In genomic region chr8:47652737-47653076, GRCm38 (mm10) we compare ENCODE assay signal across 25 mouse cellular contexts. TPM values are rescaled to one million over a fixed set of nuclear protein-coding genes. Genes with fewer than 3 reads are reported as not detected.
DNase-seq lines count a peak whose midpoint lies in the region; ATAC-seq and TF ChIP-seq lines count a peak whose summit lies in the region.
"Had no signal": no experiment of that assay in that cellular context is flagged by ENCODE, and none has a peak within 500 bp of the region (broad histone marks: within the 10 kb centered on the region; RNA-seq: fewer than 3 reads in every experiment).

No protein-coding gene starts in this region.

- no peak overlapping the region for H3K4me2 ChIP-seq in kidney, postnatal 0 days (ENCODE audit: low read length)
- H3K4me2 ChIP-seq in intestine, embryonic 15.5 days (replicated peaks) = peak overlapping the region; percentile 33; the same call in 1 of the 2 replicates
- no peak overlapping the region for H3K4me2 ChIP-seq in intestine, embryonic 16.5 days (ENCODE audit: low read depth, low read length)
- peak overlapping the region; percentile 42 for H3K4me2 ChIP-seq in liver, postnatal 0 days (ENCODE audit: low read depth, low read length)
- H3K4me2 ChIP-seq: embryonic facial prominence, embryonic 12.5 days; heart, embryonic 15.5 days; hindbrain, embryonic 13.5 days; limb, embryonic 12.5 days had no signal

- no peak for TF ChIP-seq CTCF in kidney, postnatal 0 days (IDR thresholded peaks at IDR 0.05; ENCODE audit: low read depth)
- no peak for TF ChIP-seq CTCF in liver, postnatal 0 days (IDR thresholded peaks at IDR 0.05; ENCODE audit: low read depth)

- no peak for DNase-seq in kidney, postnatal 0 days (ENCODE audit: low spot score)
- no peak for DNase-seq in kidney, adult 9 months
- no peak for DNase-seq in liver, postnatal 0 days
- DNase-seq in layer of hippocampus, adult 9-10 months (ENCODE audit: low spot score) = no peak
- DNase-seq: adrenal gland, postnatal 25 days; B cell, adult 2 months; cerebellum, adult 11-12 months; cerebellum, adult 9-11 months; embryo, embryonic 11 days; gastrocnemius, postnatal 14 days; heart, postnatal 36 days; layer of hippocampus, adult 9-11 months; lung, postnatal 14 days; midbrain, embryonic 14.5 days; right cerebral cortex, postnatal 14 days; thymus, adult 2 months; thymus, postnatal 4 days had no signal

- H3K4me1 ChIP-seq in kidney, postnatal 0 days (replicated peaks; ENCODE audit: insufficient read depth, low read length) = 0 out of 2 replicates have a peak, but pooled peaks cover 4% of the 10 kb centered on the region
- no peaks in the 10 kb centered on the region for H3K4me1 ChIP-seq in intestine, embryonic 15.5 days (replicated peaks)
- H3K4me1 ChIP-seq in intestine, embryonic 16.5 days (ENCODE audit: control insufficient read depth, insufficient read depth, low read length) = no peaks in the 10 kb centered on the region
- H3K4me1 ChIP-seq in liver, postnatal 0 days (ENCODE audit: insufficient read depth) = no peaks in the 10 kb centered on the region; the same call in 1 of the 2 replicates
- H3K4me1 ChIP-seq: embryonic facial prominence, embryonic 12.5 days; heart, embryonic 15.5 days; hindbrain, embryonic 13.5 days; limb, embryonic 12.5 days had no signal

- no peaks in the 10 kb centered on the region for H3K27me3 ChIP-seq in kidney, postnatal 0 days (ENCODE audit: insufficient read depth, low read length)
- no peaks in the 10 kb centered on the region for H3K27me3 ChIP-seq in intestine, embryonic 15.5 days (replicated peaks)
- no peaks in the 10 kb centered on the region for H3K27me3 ChIP-seq in intestine, embryonic 16.5 days (replicated peaks; ENCODE audit: control insufficient read depth, insufficient read depth, low read length)
- H3K27me3 ChIP-seq in liver, postnatal 0 days (ENCODE audit: insufficient read depth, low read length) = no peaks in the 10 kb centered on the region
- H3K27me3 ChIP-seq: embryonic facial prominence, embryonic 12.5 days; heart, embryonic 15.5 days; hindbrain, embryonic 13.5 days; limb, embryonic 12.5 days had no signal

- H3K9me3 ChIP-seq in kidney, postnatal 0 days (replicated peaks; ENCODE audit: low read length) = no peaks in the 10 kb centered on the region
- H3K9me3 ChIP-seq in intestine, embryonic 15.5 days = no peaks in the 10 kb centered on the region
- H3K9me3 ChIP-seq in intestine, embryonic 16.5 days (ENCODE audit: control insufficient read depth, low read length) = no peaks in the 10 kb centered on the region
- H3K9me3 ChIP-seq in liver, postnatal 0 days (ENCODE audit: low read length) = no peaks in the 10 kb centered on the region
- H3K9me3 ChIP-seq: embryonic facial prominence, embryonic 12.5 days; heart, embryonic 10.5 days; heart, embryonic 15.5 days; hindbrain, embryonic 13.5 days; limb, embryonic 12.5 days had no signal

- TF ChIP-seq EP300 in liver, postnatal 0 days (IDR thresholded peaks at IDR 0.05; ENCODE audit: low read depth) = no peak

- peak; percentile 5; the same call in 1 of the 2 replicates for ATAC-seq in kidney, postnatal 0 days (replicated peaks; ENCODE audit: low FRiP score, low read depth)
- 0 out of 2 replicates have a peak, but pooled peaks have one; percentile 11 for ATAC-seq in intestine, embryonic 15.5 days
- peak; percentile 26 for ATAC-seq in intestine, embryonic 16.5 days
- ATAC-seq in liver, postnatal 0 days = peak; percentile 67
- ATAC-seq: forebrain, embryonic 14.5 days had no signal

- no peak overlapping the region for H3K4me3 ChIP-seq in kidney, postnatal 0 days (replicated peaks; ENCODE audit: low read depth, low read length)
- H3K4me3 ChIP-seq in intestine, embryonic 15.5 days (replicated peaks) = no peak overlapping the region
- no peak overlapping the region for H3K4me3 ChIP-seq in intestine, embryonic 16.5 days (ENCODE audit: low read length)
- H3K4me3 ChIP-seq in liver, postnatal 0 days (ENCODE audit: low read depth, low read length) = 0 out of 2 replicates have a peak overlapping the region, but pooled peaks have one; percentile 5
- H3K4me3 ChIP-seq: embryonic facial prominence, embryonic 12.5 days; heart, embryonic 10.5 days; heart, embryonic 15.5 days; hindbrain, embryonic 13.5 days; limb, embryonic 12.5 days had no signal

- peak overlapping the region; percentile 60; the same call in 1 of the 2 replicates for H3K27ac ChIP-seq in kidney, postnatal 0 days
- H3K27ac ChIP-seq in intestine, embryonic 15.5 days = no peak overlapping the region
- H3K27ac ChIP-seq in intestine, embryonic 16.5 days (ENCODE audit: low read length) = no peak overlapping the region; the same call in 1 of the 2 replicates
- H3K27ac ChIP-seq in liver, postnatal 0 days (ENCODE audit: low read depth) = peak overlapping the region; percentile 73
- H3K27ac ChIP-seq: embryonic facial prominence, embryonic 12.5 days; heart, embryonic 10.5 days; heart, embryonic 15.5 days; hindbrain, embryonic 13.5 days; limb, embryonic 12.5 days had no signal

- no peaks in the 10 kb centered on the region for H3K36me3 ChIP-seq in kidney, postnatal 0 days (ENCODE audit: insufficient read depth, low read length)
- no peaks in the 10 kb centered on the region for H3K36me3 ChIP-seq in intestine, embryonic 15.5 days
- no peaks in the 10 kb centered on the region for H3K36me3 ChIP-seq in intestine, embryonic 16.5 days (ENCODE audit: control insufficient read depth, insufficient read depth, low read length)
- H3K36me3 ChIP-seq in liver, postnatal 0 days (replicated peaks; ENCODE audit: insufficient read depth, low read length) = no peaks in the 10 kb centered on the region
- H3K36me3 ChIP-seq: embryonic facial prominence, embryonic 12.5 days; heart, embryonic 10.5 days; heart, embryonic 15.5 days; hindbrain, embryonic 13.5 days; limb, embryonic 12.5 days had no signal

- WGBS in kidney, postnatal 0 days = 68% methylated on average over 3 of the region's 3 CpGs
- WGBS in intestine, embryonic 15.5 days = 60% methylated on average over 3 of the region's 3 CpGs
- WGBS in intestine, embryonic 16.5 days = 67% methylated on average over 3 of the region's 3 CpGs
- WGBS in liver, postnatal 0 days (ENCODE audit: insufficient replicate concordance) = 65% methylated on average over 3 of the region's 3 CpGs

- no peak overlapping the region for H3K9ac ChIP-seq in kidney, postnatal 0 days (ENCODE audit: low read depth, low read length)
- H3K9ac ChIP-seq in intestine, embryonic 15.5 days = no peak overlapping the region
- no peak overlapping the region for H3K9ac ChIP-seq in intestine, embryonic 16.5 days (ENCODE audit: low read depth, low read length)
- no peak overlapping the region for H3K9ac ChIP-seq in liver, postnatal 0 days (replicated peaks)
- H3K9ac ChIP-seq: embryonic facial prominence, embryonic 12.5 days; heart, embryonic 15.5 days; hindbrain, embryonic 13.5 days; limb, embryonic 12.5 days had no signal

RNA-seq across cellular contexts. Expression of gene Ing2, which starts 22.6 kb away (rescaled TPM):
- 15.8 and 19.8 TPM in 2 replicates for polyA plus RNA-seq in kidney, postnatal 0 days (2015; fragmentation: Nextera tagmentation; extraction: Ambion mirVana)
- polyA plus RNA-seq in intestine, embryonic 15.5 days (2015; fragmentation: Nextera tagmentation; extraction: Ambion mirVana) = 12.1 and 15.8 TPM in 2 replicates
- polyA plus RNA-seq in intestine, embryonic 16.5 days (2015; fragmentation: Nextera tagmentation; extraction: Ambion mirVana) = 10.4 and 10.8 TPM in 2 replicates
- polyA plus RNA-seq in liver, postnatal 0 days (2015; fragmentation: Nextera tagmentation; extraction: Ambion mirVana) = 10.3 and 12.6 TPM in 2 replicates

Comparison
In these comparisons a context has a peak if more than half of its experiments do, and no peak if none do; other contexts are left out.
1. H3K4me2 ChIP-seq: peak in intestine, embryonic 15.5 days (single experiment) and liver, postnatal 0 days (single experiment); none in kidney, postnatal 0 days (single experiment) and intestine, embryonic 16.5 days (single experiment).
2. ATAC-seq: peak in every context shown above with its lines; median percentile 67 in liver, postnatal 0 days; 26 in intestine, embryonic 16.5 days; 11 in intestine, embryonic 15.5 days; 5 in kidney, postnatal 0 days.
3. H3K27ac ChIP-seq: peak in kidney, postnatal 0 days (single experiment) and liver, postnatal 0 days (single experiment); none in intestine, embryonic 15.5 days (single experiment) and intestine, embryonic 16.5 days (single experiment).